Mouse (Mus musculus): ENCODE data around the gene Spaca4. TPM values are rescaled to one million over a fixed set of nuclear protein-coding genes. Genes with fewer than 3 reads are reported as not detected.
A peak's percentile ranks its signal among the peaks of the same experiment; 100 is the strongest.

Spaca4 gene
- polyA plus RNA-seq, 2 experiments: not detected

- no peak overlapping the region for H3K4me2 ChIP-seq (ENCODE audit: low read depth)
- ATAC-seq (ENCODE audit: insufficient read depth): no peak
- H3K36me3 ChIP-seq (replicated peaks; ENCODE audit: control insufficient read depth, insufficient read depth, low read depth): peaks cover 41% of the 10 kb centered on the region
- H3K4me1 ChIP-seq (replicated peaks; ENCODE audit: control insufficient read depth in 2 of 2, insufficient read depth in 2 of 2, low read length in 1 of 2): peaks cover 8 to 13% of the 10 kb centered on the region in 2 experiments; a peak in 2 of 4 replicates
- DNase-seq (ENCODE audit: low read depth in 3 of 3, low spot score in 3 of 3): no peak
- H3K4me3 ChIP-seq (ENCODE audit: insufficient read depth in 1 of 2, low read depth in 2 of 2, low read length in 2 of 2): no peak overlapping the region
- no peak overlapping the region for H3K9ac ChIP-seq (replicated peaks)
- TF ChIP-seq EP300 (IDR thresholded peaks at IDR 0.05; ENCODE audit: low read depth) (no peak), CTCF (IDR thresholded peaks at IDR 0.05; ENCODE audit: low read depth) (no peak)
- WGBS (ENCODE audit: insufficient replicate concordance): 69% methylated on average over 7 of the region's 7 CpGs
- H3K9me3 ChIP-seq (ENCODE audit: control insufficient read depth, low read length): no peaks in the 10 kb centered on the region
- H3K27me3 ChIP-seq (ENCODE audit: control insufficient read depth, insufficient read depth, low read length): no peaks in the 10 kb centered on the region
- no peak overlapping the region for H3K27ac ChIP-seq
These were observed 4.4 kb downstream of the Spaca4 start for GRCm38 (mm10) chr7:45721234-45721571.

DNA sequence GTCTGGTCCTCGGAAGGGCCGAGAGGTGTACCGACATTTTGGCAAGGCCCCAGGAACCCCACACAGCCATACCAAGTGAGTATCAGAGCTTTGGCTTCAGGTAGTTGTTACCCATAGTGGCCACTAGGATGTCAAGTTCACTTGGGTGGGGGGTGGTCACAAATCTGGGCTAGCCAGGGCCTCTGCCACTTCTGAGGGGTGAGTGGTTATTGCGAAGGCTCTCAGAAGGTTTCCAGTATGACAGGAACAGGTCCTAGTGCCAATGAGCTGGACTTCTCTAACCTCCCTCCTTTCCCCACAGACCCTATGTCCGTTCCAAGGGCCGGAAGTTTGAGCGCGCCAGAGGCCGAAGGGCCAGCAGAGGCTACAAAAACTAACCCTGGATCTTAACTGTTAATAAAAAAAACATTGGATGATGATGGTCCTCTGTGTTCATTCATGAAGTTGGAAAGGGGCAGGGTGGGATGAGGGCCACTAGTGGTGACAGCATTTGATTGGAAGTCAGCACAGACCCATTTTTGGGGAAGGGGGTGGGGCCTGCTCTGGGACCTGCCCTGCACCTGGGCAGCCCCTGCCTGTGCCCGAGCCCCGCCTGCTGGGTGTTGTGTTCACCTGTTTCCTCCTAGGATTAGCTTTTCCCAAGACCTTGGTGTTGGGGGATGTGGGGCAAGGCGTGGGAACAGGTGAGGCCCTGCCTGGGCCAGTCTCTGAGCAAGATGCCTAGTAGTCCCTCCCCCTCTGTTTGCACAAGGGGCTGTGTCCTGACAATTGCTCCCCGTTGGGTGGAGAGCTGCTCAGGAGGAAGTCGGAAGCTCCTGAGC is 5.0 kb downstream of the Spaca4 start, which contains the start of gene Fam83e:
Fam83e (plus strand) TSS at position 800 of the 821 bp plus-strand sequence.
- Histone ChIP-seq H3K36me3 (replicated peaks; ENCODE audit: control insufficient read depth, insufficient read depth, low read depth) (peaks cover 41% of the 10 kb centered on the region), H3K4me2 (ENCODE audit: low read depth) (peak within 1 kb of the TSS; percentile 81; the same call in 1 of the 2 replicates), H3K4me1 (replicated peaks; ENCODE audit: control insufficient read depth in 2 of 2, insufficient read depth in 2 of 2, low read length in 1 of 2) (peaks cover 13 to 17% of the 10 kb centered on the region in 2 experiments), H3K27me3 (ENCODE audit: control insufficient read depth, insufficient read depth, low read length) (no peaks in the 10 kb centered on the region), H3K27ac (no peak within 1 kb of the TSS), H3K4me3 (ENCODE audit: insufficient read depth in 1 of 2, low read depth in 2 of 2, low read length in 2 of 2) (0 out of 4 replicates have a peak within 1 kb of the TSS, but pooled peaks of 1 of the 2 experiments have one; percentile 10), H3K9ac (replicated peaks) (no peak within 1 kb of the TSS), H3K9me3 (ENCODE audit: control insufficient read depth, low read length) (no peaks in the 10 kb centered on the region)
- ATAC-seq (ENCODE audit: insufficient read depth): no peak
- DNase-seq (ENCODE audit: low read depth in 3 of 3, low spot score in 3 of 3): no peak
- TF ChIP-seq CTCF (IDR thresholded peaks at IDR 0.05; ENCODE audit: low read depth): peak; percentile 41
- TF ChIP-seq EP300 (IDR thresholded peaks at IDR 0.05; ENCODE audit: low read depth): no peak
- 77% methylated on average over 14 of the region's 14 CpGs for WGBS (ENCODE audit: insufficient replicate concordance)

GRCm38 (mm10) chr7:45719738-45720412 is 5.7 kb downstream of the Spaca4 start:
- Histone ChIP-seq H3K4me1 (replicated peaks; ENCODE audit: control insufficient read depth in 2 of 2, insufficient read depth in 2 of 2, low read length in 1 of 2) (peaks cover 16 to 21% of the 10 kb centered on the region in 2 experiments), H3K36me3 (replicated peaks; ENCODE audit: control insufficient read depth, insufficient read depth, low read depth) (peaks cover 41% of the 10 kb centered on the region), H3K27me3 (ENCODE audit: control insufficient read depth, insufficient read depth, low read length) (no peaks in the 10 kb centered on the region), H3K4me2 (ENCODE audit: low read depth) (peak overlapping the region; percentile 81), H3K27ac (no peak overlapping the region), H3K9ac (replicated peaks) (peak overlapping the region; percentile 99), H3K4me3 (ENCODE audit: insufficient read depth in 1 of 2, low read depth in 2 of 2, low read length in 2 of 2) (peak overlapping the region in 1 of 2 experiments; percentile 90; a peak in 2 of 4 replicates), H3K9me3 (ENCODE audit: control insufficient read depth, low read length) (no peaks in the 10 kb centered on the region)
- TF ChIP-seq EP300 (IDR thresholded peaks at IDR 0.05; ENCODE audit: low read depth) (no peak), CTCF (IDR thresholded peaks at IDR 0.05; ENCODE audit: low read depth) (no peak)
- WGBS (ENCODE audit: insufficient replicate concordance): 84% methylated on average over 15 of the region's 16 CpGs
- no peak for DNase-seq (ENCODE audit: low read depth in 3 of 3, low spot score in 3 of 3)
- ATAC-seq (ENCODE audit: insufficient read depth): no peak

GRCm38 (mm10) chr7:45719180-45719579 is 6.4 kb downstream of the Spaca4 start:
- Histone ChIP-seq H3K36me3 (replicated peaks; ENCODE audit: control insufficient read depth, insufficient read depth, low read depth) (peaks cover 38% of the 10 kb centered on the region), H3K4me2 (ENCODE audit: low read depth) (peak overlapping the region; percentile 81), H3K4me3 (ENCODE audit: insufficient read depth in 1 of 2, low read depth in 2 of 2, low read length in 2 of 2) (peak overlapping the region; percentile 88 to 90), H3K9me3 (ENCODE audit: control insufficient read depth, low read length) (no peaks in the 10 kb centered on the region), H3K27me3 (ENCODE audit: control insufficient read depth, insufficient read depth, low read length) (no peaks in the 10 kb centered on the region), H3K4me1 (replicated peaks; ENCODE audit: control insufficient read depth in 2 of 2, insufficient read depth in 2 of 2, low read length in 1 of 2) (peaks cover 21 to 25% of the 10 kb centered on the region in 2 experiments), H3K9ac (replicated peaks) (peak overlapping the region; percentile 99), H3K27ac (peak overlapping the region; percentile 78)
- ATAC-seq (ENCODE audit: insufficient read depth) (no peak), DNase-seq (ENCODE audit: low read depth in 3 of 3, low spot score in 3 of 3) (no peak)
- 69% methylated on average over 10 of the region's 10 CpGs for WGBS (ENCODE audit: insufficient replicate concordance)
- TF ChIP-seq EP300 (IDR thresholded peaks at IDR 0.05; ENCODE audit: low read depth): no peak

GRCm38 (mm10) chr7:45718331-45718730 is 7.3 kb downstream of the Spaca4 start:
- peak overlapping the region; percentile 81 for H3K4me2 ChIP-seq (ENCODE audit: low read depth)
- H3K27me3 ChIP-seq (ENCODE audit: control insufficient read depth, insufficient read depth, low read length): no peaks in the 10 kb centered on the region
- H3K27ac ChIP-seq: peak overlapping the region; percentile 78
- H3K9me3 ChIP-seq (ENCODE audit: control insufficient read depth, low read length): no peaks in the 10 kb centered on the region
- under 1% methylated on average over 20 of the region's 20 CpGs for WGBS (ENCODE audit: insufficient replicate concordance)
- ATAC-seq (ENCODE audit: insufficient read depth) (no peak), DNase-seq (ENCODE audit: low read depth in 3 of 3, low spot score in 3 of 3) (no peak)
- H3K9ac ChIP-seq (replicated peaks): peak overlapping the region; percentile 99
- TF ChIP-seq CTCF (IDR thresholded peaks at IDR 0.05; ENCODE audit: low read depth) (no peak), EP300 (IDR thresholded peaks at IDR 0.05; ENCODE audit: low read depth) (no peak)
- H3K4me1 ChIP-seq (replicated peaks; ENCODE audit: control insufficient read depth in 2 of 2, insufficient read depth in 2 of 2, low read length in 1 of 2): peaks cover 21 to 26% of the 10 kb centered on the region in 2 experiments
- H3K4me3 ChIP-seq (ENCODE audit: insufficient read depth in 1 of 2, low read depth in 2 of 2, low read length in 2 of 2): peak overlapping the region; percentile 88 to 90
- peaks cover 30% of the 10 kb centered on the region for H3K36me3 ChIP-seq (replicated peaks; ENCODE audit: control insufficient read depth, insufficient read depth, low read depth)
